Mouse (Mus musculus): Measurements from ENCODE around the gene Nlrp4a.
"Not testable (repeated sequence)": the region's sequence is repeated elsewhere in the genome, so short reads cannot be mapped to it uniquely, and the experiment has no call there.

Gene Nlrp4a

DNA sequence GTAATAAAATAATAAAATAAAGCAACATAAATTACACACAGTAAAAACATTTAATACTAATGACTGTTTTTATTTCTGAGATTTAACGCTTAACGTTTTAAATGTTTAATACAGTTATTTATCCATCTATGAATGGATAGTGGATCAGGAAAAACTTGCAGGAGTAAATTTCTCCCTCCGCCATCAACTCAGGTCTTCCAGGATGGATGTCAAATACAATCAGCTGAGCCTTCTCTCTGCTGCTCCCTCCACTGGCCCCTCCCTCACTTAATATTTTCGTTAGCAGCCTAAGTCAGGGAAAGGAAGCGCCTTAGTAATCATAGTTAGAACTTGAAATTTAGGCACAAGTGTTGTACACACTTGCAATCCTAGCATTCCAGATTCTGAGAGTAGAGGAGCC is at the start of gene Nlrp4a:
Nlrp4a (plus strand) TSS at position 301 of the 400 bp plus-strand sequence.
- no peak for DNase-seq (ENCODE audit: low spot score)

DNA sequence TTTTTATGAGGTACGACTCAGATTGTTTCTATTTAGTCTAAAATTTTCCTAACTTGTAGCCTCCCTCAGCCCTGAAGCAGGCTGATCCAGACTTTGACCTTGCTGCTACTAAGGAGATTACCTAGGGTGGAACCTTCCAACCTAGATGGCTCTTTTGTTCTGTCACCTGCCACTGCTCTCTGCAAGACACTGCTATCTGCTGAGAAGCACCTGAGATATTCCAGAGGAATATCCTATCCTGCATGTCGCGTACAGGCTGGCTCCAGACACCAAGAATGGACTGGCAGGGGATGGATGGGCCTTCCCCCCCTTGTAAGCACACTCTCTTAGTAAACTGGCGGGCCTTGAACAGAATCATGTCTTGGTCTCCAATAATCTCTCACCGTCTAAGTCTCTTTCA is 48.2 kb upstream of the Nlrp4a start:
- not testable (repeated sequence) for DNase-seq (ENCODE audit: low spot score)

DNA sequence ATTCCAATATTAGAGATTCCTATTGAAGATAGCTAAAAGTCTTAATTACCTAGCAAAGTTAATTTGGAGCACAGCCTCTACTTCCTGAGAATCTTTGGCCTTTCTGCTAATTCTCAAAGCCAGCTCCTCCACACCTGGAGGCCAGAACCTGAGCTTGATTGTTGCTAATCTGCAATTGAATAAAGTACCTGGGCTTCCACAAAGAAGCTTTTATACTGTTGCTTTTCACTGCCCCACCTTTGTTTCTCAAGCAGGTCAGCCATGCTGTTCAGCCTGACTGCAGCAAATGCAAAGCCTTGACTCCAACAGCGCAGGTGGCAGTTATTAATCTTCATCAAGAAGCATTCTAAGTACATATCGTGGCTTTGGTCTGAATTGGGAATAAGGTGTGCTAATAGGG is 43.8 kb upstream of the Nlrp4a start:
- not testable (repeated sequence) for DNase-seq (ENCODE audit: low spot score)

DNA sequence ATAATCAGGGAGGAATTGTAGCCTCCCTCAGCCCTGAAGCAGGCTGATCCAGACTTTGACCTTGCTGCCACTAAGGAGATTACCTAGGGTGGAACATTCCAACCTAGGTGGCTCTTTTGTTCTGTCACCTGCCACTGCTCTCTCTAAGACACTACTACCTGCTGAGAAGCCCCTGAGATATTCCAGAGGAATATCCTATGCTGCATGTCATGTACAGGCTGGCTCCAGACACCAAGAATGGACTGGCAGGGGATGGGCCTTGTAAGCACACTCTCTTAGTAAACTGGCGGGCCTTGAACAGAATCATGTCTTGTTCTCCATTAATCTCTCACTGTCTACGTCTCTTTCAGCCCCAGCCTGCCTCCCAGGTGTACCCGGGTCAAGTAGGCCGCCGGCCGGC is 43.1 kb upstream of the Nlrp4a start:
- DNase-seq (ENCODE audit: low spot score) = not testable (repeated sequence)

DNA sequence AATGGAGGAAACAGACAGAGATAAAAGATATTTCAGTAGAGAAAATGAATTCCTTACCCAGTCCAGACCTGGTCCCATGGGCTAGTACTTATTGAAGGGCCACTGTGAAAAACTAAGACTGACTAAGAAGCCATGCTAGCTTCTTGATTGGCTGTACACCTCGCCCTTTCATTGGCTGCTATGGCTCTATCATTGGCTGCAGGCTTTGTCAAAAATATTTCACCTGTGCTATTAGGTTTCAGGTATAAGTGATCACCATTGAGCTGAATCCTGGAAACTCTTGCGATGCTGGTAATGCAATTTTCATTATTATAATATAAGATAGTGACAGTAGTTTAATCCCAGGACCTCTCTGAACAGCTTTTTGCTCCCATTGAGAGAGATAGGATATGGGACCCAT is 31.3 kb upstream of the Nlrp4a start, which contains the start of gene Nlrp9c:
Nlrp9c (minus strand) TSS at position 101 of the 400 bp plus-strand sequence.
- not testable (repeated sequence) for DNase-seq (ENCODE audit: low spot score)

DNA sequence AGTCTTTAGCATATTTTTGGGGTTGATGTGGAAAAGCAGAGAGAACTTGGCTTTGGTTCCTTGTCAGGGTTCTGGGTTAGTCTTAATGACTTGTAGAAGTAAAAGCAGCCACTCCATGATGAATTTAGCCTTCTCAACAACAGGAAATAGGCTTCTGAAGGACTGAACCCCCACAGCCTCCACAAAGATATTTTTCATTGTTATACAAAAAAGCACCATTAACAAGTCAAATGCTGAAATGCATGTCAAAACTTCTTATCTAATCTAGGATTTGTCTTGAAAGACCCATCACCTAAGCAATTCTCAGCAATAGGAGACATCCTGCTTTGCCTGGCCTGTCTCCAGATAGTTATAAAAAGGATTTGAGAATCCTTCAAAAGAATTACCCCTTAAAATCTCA is 41.8 kb downstream of the Nlrp4a start:
- no peak for DNase-seq (ENCODE audit: low spot score)

DNA sequence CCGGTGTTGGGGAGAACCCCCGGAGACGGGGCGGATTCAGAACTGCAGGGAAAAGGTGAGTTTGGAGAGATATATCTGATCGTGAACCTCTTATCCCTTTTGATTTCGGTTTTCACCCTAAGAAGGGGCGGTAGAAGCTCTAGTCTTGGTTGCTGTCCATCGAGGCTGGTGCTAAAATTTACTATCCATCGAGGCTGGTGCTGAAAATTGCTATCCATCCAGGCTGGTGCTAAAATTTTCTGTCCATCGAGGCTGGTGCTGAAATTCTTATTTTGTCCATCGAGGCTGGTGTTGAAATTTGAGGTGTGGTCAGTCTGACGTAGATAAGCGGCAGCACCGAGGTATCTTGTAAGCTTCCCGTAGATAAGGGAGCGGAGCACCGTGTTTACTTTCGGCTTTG is 54.6 kb downstream of the Nlrp4a start:
- not testable (repeated sequence) for DNase-seq (ENCODE audit: low spot score)

All from urinary bladder, postnatal 10 days (tissue).